Mouse (Mus musculus): Measurements from ENCODE around the gene Otulinl.

The Otulinl gene

DNA sequence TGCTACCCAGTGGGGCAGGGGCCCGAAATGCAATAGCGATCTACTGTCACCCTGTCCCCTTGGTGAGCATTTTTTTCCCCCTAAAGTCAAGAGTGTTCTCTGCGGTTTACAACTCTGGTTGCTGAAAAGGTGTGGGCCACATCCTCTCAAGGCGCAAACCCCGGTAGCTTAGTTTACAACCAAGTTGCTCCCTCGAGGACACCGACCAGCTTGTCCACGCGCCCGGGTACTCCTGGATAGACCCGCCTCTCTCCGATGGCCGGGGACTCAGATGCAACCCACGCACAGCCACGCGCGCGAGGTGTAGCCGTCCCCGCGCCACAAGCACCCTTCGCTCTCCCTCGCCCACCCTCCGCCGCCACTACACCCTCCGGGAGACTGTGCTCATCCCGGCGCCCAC lies 382 bp downstream of the Otulinl start:
- DNase-seq (ENCODE audit: low read depth, low spot score), result no peak

GRCm38 (mm10) chr15:27678511-27678910 lies 2.9 kb downstream of the Otulinl start:
- no peak for DNase-seq (ENCODE audit: low read depth, low spot score)

- DNase-seq (ENCODE audit: low read depth, low spot score), result no peak
Observed at GRCm38 (mm10) chr15:27677801-27678200, 3.6 kb downstream of the Otulinl start.

GRCm38 (mm10) chr15:27676211-27676610 lies 5.2 kb downstream of the Otulinl start:
- DNase-seq (ENCODE audit: low read depth, low spot score), result no peak

GRCm38 (mm10) chr15:27675122-27675521 lies 6.3 kb downstream of the Otulinl start:
- peak; percentile 12 for DNase-seq (ENCODE audit: low read depth, low spot score)

- no peak for DNase-seq (ENCODE audit: low read depth, low spot score)
Observed at GRCm38 (mm10) chr15:27674041-27674440, 7.3 kb downstream of the Otulinl start.

- no peak for DNase-seq (ENCODE audit: low read depth, low spot score)
Observed at GRCm38 (mm10) chr15:27673151-27673550, 8.2 kb downstream of the Otulinl start.

GRCm38 (mm10) chr15:27672259-27672658 lies 9.1 kb downstream of the Otulinl start:
- DNase-seq (ENCODE audit: low read depth, low spot score), result no peak

- no peak for DNase-seq (ENCODE audit: low read depth, low spot score)
Observed at GRCm38 (mm10) chr15:27671612-27672245, 9.7 kb downstream of the Otulinl start.

GRCm38 (mm10) chr15:27670708-27671107 lies 10.7 kb downstream of the Otulinl start:
- no peak for DNase-seq (ENCODE audit: low read depth, low spot score)

GRCm38 (mm10) chr15:27669931-27670411 lies 11.4 kb downstream of the Otulinl start:
- DNase-seq (ENCODE audit: low read depth, low spot score), result no peak

- DNase-seq (ENCODE audit: low read depth, low spot score), result no peak
Observed at GRCm38 (mm10) chr15:27669276-27669675, 12.1 kb downstream of the Otulinl start.

- no peak for DNase-seq (ENCODE audit: low read depth, low spot score)
Observed at GRCm38 (mm10) chr15:27668557-27668956, 12.8 kb downstream of the Otulinl start.

DNA sequence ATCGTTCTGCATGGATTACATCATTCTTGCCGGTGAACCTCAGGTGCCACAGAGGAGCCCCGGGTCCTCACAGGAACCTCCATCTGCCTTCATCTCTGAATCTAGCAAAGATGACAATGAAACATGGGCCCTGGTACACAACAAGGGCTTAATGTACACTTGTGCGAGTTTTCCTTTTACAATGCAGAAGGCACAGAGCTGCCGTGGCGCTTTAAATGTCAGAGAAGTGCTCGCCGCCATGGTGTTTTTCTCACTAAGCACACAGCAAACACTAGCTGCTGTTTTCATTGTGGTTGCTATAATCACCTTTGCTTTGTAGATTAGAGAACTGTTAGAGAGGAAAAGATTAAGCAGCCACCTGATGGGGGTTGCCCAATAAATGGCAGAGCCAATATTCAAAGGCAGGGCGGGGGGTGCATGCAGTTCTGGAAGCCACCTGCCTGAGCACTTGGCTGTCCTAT lies 13.3 kb downstream of the Otulinl start:
- no peak for DNase-seq (ENCODE audit: low read depth, low spot score)

DNA sequence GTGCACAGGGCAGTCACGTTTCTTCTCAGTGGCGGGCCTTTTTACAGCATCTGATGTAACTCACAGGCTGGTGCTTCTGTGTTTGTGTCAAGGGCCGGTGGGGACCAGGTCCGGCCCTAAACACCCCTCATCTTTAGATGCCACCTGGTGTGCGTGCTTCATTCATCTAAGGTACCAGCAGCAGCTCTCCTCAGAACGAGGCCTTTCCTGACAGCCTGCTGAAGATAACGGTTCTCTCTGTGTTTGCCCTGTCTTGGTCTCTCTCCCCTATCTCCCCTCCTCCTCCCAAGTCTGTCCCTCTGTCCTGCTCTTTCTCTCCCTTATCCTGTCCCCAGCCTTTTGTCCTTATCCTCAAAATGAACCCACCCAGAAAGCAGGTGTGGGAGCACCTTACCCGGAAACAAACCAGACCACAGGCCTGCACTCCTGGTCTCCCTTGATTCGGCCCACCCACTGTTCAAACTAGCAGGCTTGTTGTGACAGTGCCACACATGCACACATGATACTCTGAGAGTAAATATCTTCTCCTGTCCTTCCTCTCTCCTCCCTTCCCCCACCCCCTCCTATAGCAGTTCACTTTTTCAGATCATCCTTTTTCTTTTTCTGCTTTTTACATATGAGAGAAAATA lies 14.4 kb downstream of the Otulinl start:
- no peak for DNase-seq (ENCODE audit: low read depth, low spot score)

GRCm38 (mm10) chr15:27665392-27665911 lies 15.9 kb downstream of the Otulinl start:
- no peak for DNase-seq (ENCODE audit: low read depth, low spot score)

- DNase-seq (ENCODE audit: low read depth, low spot score), result no peak
Observed at GRCm38 (mm10) chr15:27664126-27664525, 17.3 kb downstream of the Otulinl start.

- no peak for DNase-seq (ENCODE audit: low read depth, low spot score)
Observed at GRCm38 (mm10) chr15:27662699-27663098, 18.7 kb downstream of the Otulinl start.

GRCm38 (mm10) chr15:27661696-27662095 lies 19.7 kb downstream of the Otulinl start:
- DNase-seq (ENCODE audit: low read depth, low spot score), result no peak

- peak; percentile 79 for DNase-seq (ENCODE audit: low read depth, low spot score)
Observed at GRCm38 (mm10) chr15:27659592-27660244, 21.7 kb downstream of the Otulinl start.

GRCm38 (mm10) chr15:27659143-27659542 lies 22.2 kb downstream of the Otulinl start:
- no peak for DNase-seq (ENCODE audit: low read depth, low spot score)

- DNase-seq (ENCODE audit: low read depth, low spot score), result no peak
Observed at GRCm38 (mm10) chr15:27658356-27658755, 23.0 kb downstream of the Otulinl start.
